Mouse (Mus musculus) heart, postnatal 0 days (tissue): Measurements from ENCODE around the gene Grin2c.

ENCODE experiments used
- CTCF ChIP-seq: IDR thresholded peaks from 2 replicates; pipeline ENCODE4 v1.5.1; 2016; ENCODE audit warnings: antibody characterized with exemption, control low read depth, low read depth
- EP300 ChIP-seq: IDR thresholded peaks from 2 replicates; pipeline ENCODE4 v1.6.1; 2016; ENCODE audit warnings: antibody characterized with exemption, low read depth

- peak; percentile 62 for TF ChIP-seq CTCF
- no peak for TF ChIP-seq EP300
Observed at GRCm38 (mm10) chr11:115224889-115225288, 42.2 kb downstream of the Grin2c start.
